Mouse (Mus musculus): ENCODE measurements around the gene Car2. TPM values are rescaled to one million over a fixed set of nuclear protein-coding genes. Genes with fewer than 3 reads are reported as not detected.

The Car2 gene
- polyA plus RNA-seq, 1 experiment from 2014 or later, result 65.2 TPM

GRCm38 (mm10) chr3:14911992-14912582, 26.0 kb downstream of the Car2 start:
- 94% methylated on average over 4 of the region's 4 CpGs for WGBS

DNA sequence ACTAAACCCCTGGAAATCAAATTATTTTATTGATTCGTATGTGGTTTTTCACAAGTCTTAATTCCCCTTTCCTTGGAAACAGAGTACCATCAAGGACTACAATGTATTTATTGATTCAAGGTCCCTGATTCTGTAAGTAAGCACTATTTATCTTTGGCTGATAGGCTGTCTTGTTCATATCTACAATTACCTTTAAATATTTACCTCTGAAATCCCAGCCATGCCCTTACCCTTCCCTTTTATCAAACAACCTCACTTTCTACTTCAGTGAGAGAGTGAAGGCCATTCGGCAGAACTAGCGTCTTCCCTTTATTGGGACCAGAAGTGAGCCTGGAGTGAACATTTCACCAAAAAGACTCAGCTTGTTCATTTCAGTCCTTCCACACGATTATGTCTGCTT, 27.7 kb downstream of the Car2 start:
- Histone ChIP-seq H3K27me3 (ENCODE audit: low read depth, poor library complexity, severe bottlenecking) (no peaks in the 10 kb centered on the region), H3K4me3 (no peak overlapping the region), H3K9me3 (replicated peaks) (no peaks in the 10 kb centered on the region), H3K4me1 (no peaks in the 10 kb centered on the region), H3K27ac (no peak overlapping the region), H3K36me3 (no peaks in the 10 kb centered on the region)
- no peak for DNase-seq (ENCODE audit: low spot score)
- 93% methylated on average over 4 of the region's 4 CpGs for WGBS

More at GRCm38 (mm10) chr3:14911992-14912582, 26.0 kb downstream of the Car2 start:
- Histone ChIP-seq H3K4me3 (no peak overlapping the region), H3K36me3 (no peaks in the 10 kb centered on the region), H3K27me3 (ENCODE audit: low read depth, poor library complexity, severe bottlenecking) (no peaks in the 10 kb centered on the region), H3K4me1 (no peaks in the 10 kb centered on the region), H3K9me3 (replicated peaks) (no peaks in the 10 kb centered on the region), H3K27ac (no peak overlapping the region)
- no peak for DNase-seq (ENCODE audit: low spot score)

DNA sequence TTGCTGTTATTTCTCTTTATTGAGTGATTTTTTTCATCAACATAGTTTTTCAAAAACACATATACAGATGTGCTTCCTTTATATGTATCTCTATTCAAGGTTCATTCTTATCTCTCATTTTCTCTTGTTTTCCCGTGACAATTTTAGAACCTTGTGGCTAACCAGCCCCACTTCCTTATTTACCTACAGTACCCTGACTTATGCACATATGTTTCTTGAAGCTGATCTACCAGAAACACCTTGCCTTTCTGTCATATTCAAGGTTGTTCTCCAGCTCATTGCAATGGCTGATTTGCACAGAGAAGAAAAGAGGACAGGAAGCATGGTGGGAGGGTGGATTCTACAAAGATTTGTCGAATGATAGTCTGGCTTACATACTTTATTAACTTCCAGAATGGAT, 29.3 kb downstream of the Car2 start:
- H3K4me3 ChIP-seq, result no peak overlapping the region
- H3K9me3 ChIP-seq (replicated peaks), result no peaks in the 10 kb centered on the region
- DNase-seq (ENCODE audit: low spot score), result no peak
- WGBS, result 92% methylated on average over 2 of the region's 2 CpGs
- H3K36me3 ChIP-seq, result no peaks in the 10 kb centered on the region
- no peaks in the 10 kb centered on the region for H3K27me3 ChIP-seq (ENCODE audit: low read depth, poor library complexity, severe bottlenecking)
- H3K27ac ChIP-seq, result no peak overlapping the region
- no peaks in the 10 kb centered on the region for H3K4me1 ChIP-seq

- H3K27me3 ChIP-seq (ENCODE audit: low read depth, poor library complexity, severe bottlenecking), result no peaks in the 10 kb centered on the region
- no peak overlapping the region for H3K4me3 ChIP-seq
- DNase-seq (ENCODE audit: low spot score), result no peak
- WGBS, result 83% methylated on average over 2 of the region's 2 CpGs
- H3K4me1 ChIP-seq, result no peaks in the 10 kb centered on the region
- H3K27ac ChIP-seq, result no peak overlapping the region
- H3K9me3 ChIP-seq (replicated peaks), result no peaks in the 10 kb centered on the region
- no peaks in the 10 kb centered on the region for H3K36me3 ChIP-seq
Observed at GRCm38 (mm10) chr3:14917261-14917660, 31.2 kb downstream of the Car2 start.

GRCm38 (mm10) chr3:14944706-14945105, 58.6 kb downstream of the Car2 start:
- Histone ChIP-seq H3K4me3 (no peak overlapping the region), H3K27ac (no peak overlapping the region), H3K9me3 (replicated peaks) (no peaks in the 10 kb centered on the region), H3K4me1 (no peaks in the 10 kb centered on the region), H3K36me3 (no peaks in the 10 kb centered on the region), H3K27me3 (ENCODE audit: low read depth, poor library complexity, severe bottlenecking) (no peaks in the 10 kb centered on the region)
- 67% methylated on average over 3 of the region's 3 CpGs for WGBS
- no peak for DNase-seq (ENCODE audit: low spot score)

DNA sequence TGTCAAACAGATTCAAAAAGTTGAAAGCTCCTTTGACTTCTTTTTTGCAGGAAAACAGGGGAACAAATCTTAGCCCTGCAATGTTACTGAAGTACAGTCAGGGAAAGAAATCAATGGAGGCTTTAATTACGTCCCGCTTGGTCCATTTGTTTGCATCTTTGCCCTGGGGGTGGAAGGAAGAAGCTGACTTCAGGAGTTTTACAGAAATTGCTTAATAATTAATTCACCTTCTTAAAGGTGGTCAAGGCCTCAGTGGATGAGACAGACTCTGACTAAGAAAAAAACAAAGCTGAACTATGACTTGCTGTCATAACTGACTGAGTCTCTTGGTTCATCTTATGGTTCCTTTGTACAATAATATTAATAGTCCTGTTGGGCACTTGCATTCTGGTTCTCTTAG, 59.6 kb downstream of the Car2 start:
- no peak for DNase-seq (ENCODE audit: low spot score)
- no peaks in the 10 kb centered on the region for H3K27me3 ChIP-seq (ENCODE audit: low read depth, poor library complexity, severe bottlenecking)
- no peaks in the 10 kb centered on the region for H3K9me3 ChIP-seq (replicated peaks)
- no peaks in the 10 kb centered on the region for H3K4me1 ChIP-seq
- 68% methylated on average over 2 of the region's 2 CpGs for WGBS
- no peak overlapping the region for H3K27ac ChIP-seq
- no peaks in the 10 kb centered on the region for H3K36me3 ChIP-seq
- no peak overlapping the region for H3K4me3 ChIP-seq

DNA sequence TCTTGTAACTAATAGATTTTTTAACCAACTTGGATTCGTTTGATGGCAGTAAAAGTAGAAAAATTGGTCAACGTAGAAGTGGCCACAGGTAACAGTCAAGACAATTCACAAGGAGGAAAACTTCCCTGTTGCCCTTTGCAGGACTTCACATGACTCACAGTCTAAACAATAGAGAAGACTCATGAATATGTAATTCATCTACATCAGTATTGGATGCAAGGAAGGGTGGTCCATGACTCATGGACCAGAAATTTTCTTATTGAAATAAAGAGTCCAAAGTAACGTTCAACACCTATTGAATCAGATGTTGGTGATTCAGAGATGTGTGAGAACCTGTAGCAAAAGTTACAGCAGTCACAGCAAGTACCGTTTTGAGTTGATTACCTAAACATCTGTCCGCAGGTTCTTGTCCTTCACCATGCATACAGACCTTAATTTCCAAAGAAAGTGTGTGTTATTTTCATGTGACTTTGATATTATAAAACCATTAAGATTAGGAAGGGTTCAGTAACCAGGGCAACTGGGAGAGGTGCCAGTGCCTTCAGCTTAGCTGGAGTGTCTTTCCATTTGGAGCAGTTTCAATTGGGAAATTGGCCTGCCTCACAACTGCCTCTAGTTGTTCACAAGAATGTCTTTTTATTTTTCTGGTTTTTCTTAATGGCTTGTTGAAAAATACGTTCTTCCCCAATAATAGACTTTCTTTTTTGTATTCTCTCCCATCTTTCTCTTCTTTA, 62.2 kb downstream of the Car2 start:
- Histone ChIP-seq H3K4me3 (no peak overlapping the region), H3K27ac (no peak overlapping the region), H3K36me3 (no peaks in the 10 kb centered on the region), H3K4me1 (no peaks in the 10 kb centered on the region), H3K9me3 (replicated peaks) (no peaks in the 10 kb centered on the region), H3K27me3 (ENCODE audit: low read depth, poor library complexity, severe bottlenecking) (no peaks in the 10 kb centered on the region)
- 87% methylated on average over 6 of the region's 6 CpGs for WGBS
- no peak for DNase-seq (ENCODE audit: low spot score)

- WGBS, result 93% methylated on average over 2 of the region's 2 CpGs
- no peaks in the 10 kb centered on the region for H3K4me1 ChIP-seq
- no peak for DNase-seq (ENCODE audit: low spot score)
- H3K27me3 ChIP-seq (ENCODE audit: low read depth, poor library complexity, severe bottlenecking), result no peaks in the 10 kb centered on the region
- no peak overlapping the region for H3K27ac ChIP-seq
- no peak overlapping the region for H3K4me3 ChIP-seq
- no peaks in the 10 kb centered on the region for H3K36me3 ChIP-seq
- H3K9me3 ChIP-seq (replicated peaks), result no peaks in the 10 kb centered on the region
Observed at GRCm38 (mm10) chr3:14950031-14950430, 64.0 kb downstream of the Car2 start.

Other genes with a start within 250 kb of the Car2 start
- 3.6 and 3.9 TPM in 2 replicates for gene Car13, start 244.5 kb upstream of the Car2 start, polyA plus RNA-seq (2016; fragmentation: Nextera tagmentation; extraction: Ambion mirVana)
- not detected in 2 replicates for gene Car1, start 77.9 kb upstream of the Car2 start, polyA plus RNA-seq (2016; fragmentation: Nextera tagmentation; extraction: Ambion mirVana)
- gene Car3, start 22.8 kb upstream of the Car2 start, polyA plus RNA-seq (2016; fragmentation: Nextera tagmentation; extraction: Ambion mirVana), result 1.6 and 2.1 TPM in 2 replicates

All from limb, embryonic 10.5 days (tissue).